In genomic region chr2:10253351-10253750, GRCm38 (mm10) we compare ENCODE assay signal across 11 mouse cellular contexts.
"Had no signal": no experiment of that assay in that cellular context is flagged by ENCODE, and none has a peak within 500 bp of the region (broad histone marks: within the 10 kb centered on the region; RNA-seq: fewer than 3 reads in every experiment).

No protein-coding gene starts in this region.

- DNase-seq: kidney, adult 9 months; kidney, postnatal 14 days; layer of hippocampus, adult 9-11 months; liver; lung, adult 18-20 months; lung, postnatal 14 days; midbrain, embryonic 14.5 days; retina, postnatal 1 day; right cerebral cortex, postnatal 25 days; thymus, adult 18-20 months; thymus, postnatal 36 days had no signal
